Mouse (Mus musculus) c-Kit-positive CD71-negative TER-119-negative erythroid progenitor cells, embryonic 14.5 days (primary cell): ENCODE data around the gene Stard10.

Source experiments
- DNase-seq: peaks from one replicate; pipeline ENCODE4 v3.0.0-alpha.2; 2013; ENCODE audit warnings: low read depth

The Stard10 gene

GRCm38 (mm10) chr7:101317014-101317413, at the start of gene Stard10:
Gene Stard10 (plus strand): TSS chr7:101317086.
- DNase-seq = no peak

GRCm38 (mm10) chr7:101267457-101268259, 49.2 kb upstream of the Stard10 start:
- DNase-seq = no peak

GRCm38 (mm10) chr7:101271602-101272001, 45.3 kb upstream of the Stard10 start:
- no peak for DNase-seq

- DNase-seq = no peak
Observed at GRCm38 (mm10) chr7:101272466-101273160, 44.3 kb upstream of the Stard10 start.

GRCm38 (mm10) chr7:101282721-101283120, 34.2 kb upstream of the Stard10 start:
- no peak for DNase-seq

- no peak for DNase-seq
Observed at GRCm38 (mm10) chr7:101284504-101284903, 32.4 kb upstream of the Stard10 start.

- no peak for DNase-seq
Observed at GRCm38 (mm10) chr7:101286891-101287290, 30.0 kb upstream of the Stard10 start.

- no peak for DNase-seq
Observed at GRCm38 (mm10) chr7:101287820-101288219, 29.1 kb upstream of the Stard10 start.

- DNase-seq = no peak
Observed at GRCm38 (mm10) chr7:101288436-101288835, 28.4 kb upstream of the Stard10 start.

- DNase-seq = no peak
Observed at GRCm38 (mm10) chr7:101290401-101290800, 26.5 kb upstream of the Stard10 start.

- no peak for DNase-seq
Observed at GRCm38 (mm10) chr7:101291211-101291610, 25.7 kb upstream of the Stard10 start.

GRCm38 (mm10) chr7:101291641-101292040, 25.2 kb upstream of the Stard10 start:
- no peak for DNase-seq

- DNase-seq = no peak
Observed at GRCm38 (mm10) chr7:101292086-101292485, 24.8 kb upstream of the Stard10 start.

- DNase-seq = no peak
Observed at GRCm38 (mm10) chr7:101292696-101293095, 24.2 kb upstream of the Stard10 start.

- no peak for DNase-seq
Observed at GRCm38 (mm10) chr7:101293138-101293537, 23.7 kb upstream of the Stard10 start.

- no peak for DNase-seq
Observed at GRCm38 (mm10) chr7:101293611-101294010, 23.3 kb upstream of the Stard10 start.

- no peak for DNase-seq
Observed at GRCm38 (mm10) chr7:101295438-101295837, 21.4 kb upstream of the Stard10 start.

- DNase-seq = peak; percentile 59
Observed at GRCm38 (mm10) chr7:101296252-101297022, 20.4 kb upstream of the Stard10 start.

GRCm38 (mm10) chr7:101297023-101297405, 19.9 kb upstream of the Stard10 start:
- no peak for DNase-seq

- no peak for DNase-seq
Observed at GRCm38 (mm10) chr7:101298375-101298774, 18.5 kb upstream of the Stard10 start.

- DNase-seq = no peak
Observed at GRCm38 (mm10) chr7:101301361-101301880, 15.5 kb upstream of the Stard10 start.

GRCm38 (mm10) chr7:101301881-101302456, 14.9 kb upstream of the Stard10 start, which contains the start of gene Atg16l2:
Gene Atg16l2 (minus strand): TSS chr7:101302251.
- DNase-seq = peak; percentile 88
